Mouse (Mus musculus) bone marrow macrophage, adult 2 months (primary cell): ENCODE results near the gene Cab39.

ENCODE experiments used
- CTCF ChIP-seq: IDR thresholded peaks from 2 replicates; pipeline ENCODE4 v1.5.1; 2012; ENCODE audit warnings: low read depth, mild to moderate bottlenecking, low read length, moderate library complexity
- POLR2A ChIP-seq: IDR thresholded peaks from 2 replicates; pipeline ENCODE4 v1.6.1; 2012; ENCODE audit warnings: mild to moderate bottlenecking, low read depth, low read length, borderline replicate concordance

- TF ChIP-seq POLR2A (no peak), CTCF (no peak)
Measured at GRCm38 (mm10) chr1:85894748-85895360, 101.6 kb downstream of the Cab39 start.
